Mouse (Mus musculus) adrenal gland, postnatal 25 days (tissue): Measurements from ENCODE around the gene Gm10260. TPM values are rescaled to one million over a fixed set of nuclear protein-coding genes. Genes with fewer than 3 reads are reported as not detected.

Experiments used
- DNase-seq: peaks from one replicate; pipeline ENCODE4 v3.0.0; 2021; ENCODE audit warnings: mixed read lengths
- total RNA-seq: library from RNA; stranded (reverse); gene quantifications from 2 replicates; pipeline ENCODE4 v1.2.3, GENCODE M21; 2021

Gene Gm10260
- total RNA-seq, 1 experiment from 2014 or later = 197 TPM

DNA sequence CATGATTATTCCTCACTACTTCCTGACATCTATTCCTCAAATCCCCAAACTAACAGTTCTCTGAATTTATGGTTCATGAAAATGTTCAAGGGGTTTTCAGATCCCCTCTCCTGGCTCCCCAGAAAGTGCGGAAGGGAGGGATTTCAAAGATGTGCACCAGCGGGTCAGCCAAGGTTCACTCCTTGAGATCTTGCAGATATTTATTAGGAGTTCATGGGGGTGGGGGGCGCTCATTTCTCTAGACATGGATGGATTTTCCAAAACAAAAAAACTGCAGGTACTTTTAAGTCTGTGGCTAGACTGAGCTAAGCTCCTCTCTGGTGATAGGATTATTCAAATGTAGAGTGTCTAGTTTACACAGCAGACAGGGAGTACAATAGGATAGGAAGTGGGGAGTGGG is 8.4 kb upstream of the Gm10260 start:
- no peak for DNase-seq

DNA sequence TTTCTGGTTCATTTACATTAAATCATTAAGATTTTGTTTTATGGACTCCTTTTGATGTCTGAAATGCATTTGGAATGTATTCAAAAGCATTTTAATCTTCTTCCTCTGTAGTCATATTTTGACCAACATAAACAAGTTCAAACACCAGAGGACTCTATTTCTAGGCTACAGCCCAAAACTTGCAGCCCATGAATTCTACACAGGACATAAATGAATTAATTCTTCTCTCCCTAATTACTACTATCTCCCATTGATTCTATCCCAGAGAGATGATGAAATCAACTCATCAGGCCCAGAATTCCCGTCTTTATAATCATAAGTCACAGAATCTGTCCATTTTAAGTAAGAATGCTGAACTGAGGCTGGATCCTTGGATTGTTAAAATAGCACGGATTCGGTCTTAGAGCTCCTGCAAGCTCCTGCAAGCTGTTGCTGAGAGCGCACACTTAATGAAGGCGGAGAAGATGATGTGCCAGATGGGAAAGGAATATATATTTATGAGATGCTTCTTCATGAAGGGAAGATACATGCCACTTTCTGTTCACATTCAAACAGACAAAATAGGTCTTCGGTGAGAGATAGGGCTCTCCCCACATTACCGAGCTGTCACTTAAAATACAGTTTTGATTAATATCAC is 7.7 kb upstream of the Gm10260 start:
- no peak for DNase-seq

DNA sequence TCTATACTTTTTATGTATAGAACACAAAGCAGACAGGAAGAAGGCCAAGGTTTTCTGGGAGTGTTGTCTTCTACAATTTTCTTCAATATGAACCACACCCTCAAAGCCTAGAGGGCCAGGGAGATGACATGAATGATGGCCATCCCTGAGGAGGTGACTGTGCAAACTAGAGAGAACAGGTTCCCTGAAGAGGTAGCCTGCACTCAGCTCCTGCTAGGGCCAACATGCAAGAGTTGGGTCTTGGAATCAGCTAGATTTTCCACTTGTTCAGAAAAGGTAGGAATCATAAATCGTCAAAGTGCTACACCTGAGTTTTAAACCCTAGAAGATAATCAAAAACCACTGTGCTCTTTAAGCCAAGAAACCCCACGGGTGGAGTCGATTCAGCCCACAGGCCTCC is 6.2 kb upstream of the Gm10260 start:
- no peak for DNase-seq

DNA sequence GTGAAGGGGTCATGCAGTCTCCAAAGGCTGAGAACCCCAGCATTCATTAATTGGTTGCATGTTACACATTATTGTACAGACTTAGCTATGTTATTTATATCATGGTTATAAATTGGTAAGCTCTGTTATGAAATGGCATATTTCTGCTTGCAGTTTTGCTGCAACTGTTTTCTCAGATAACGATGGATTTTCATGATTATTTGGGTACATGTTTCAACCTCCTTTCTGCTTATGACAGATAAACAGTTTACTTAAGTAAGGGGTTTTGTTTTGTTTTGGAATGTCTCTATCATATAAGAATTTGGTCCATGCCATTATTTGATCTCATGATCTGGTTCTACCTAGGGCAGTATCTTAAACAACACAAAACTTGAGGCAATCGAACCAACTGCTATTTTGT is 5.5 kb upstream of the Gm10260 start:
- no peak for DNase-seq

DNA sequence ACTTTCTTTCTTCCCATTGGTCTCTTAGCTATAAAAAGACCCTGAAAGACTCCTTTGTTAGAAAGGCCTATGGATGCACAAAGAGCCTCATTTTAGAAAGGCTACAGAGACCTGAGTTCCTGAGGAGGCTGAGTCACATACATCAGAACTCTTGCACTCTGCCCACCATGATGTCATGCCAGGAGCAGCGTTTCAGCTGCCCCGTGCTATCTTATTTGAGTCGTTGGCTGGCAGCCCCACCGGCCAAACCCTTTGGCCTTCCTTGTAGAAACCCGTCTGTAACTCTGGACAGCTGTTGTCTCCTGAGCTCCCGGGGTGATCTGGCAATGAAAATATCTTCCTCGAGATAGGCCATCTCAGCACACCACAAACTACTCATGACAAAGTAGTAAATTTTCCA is 3.6 kb upstream of the Gm10260 start:
- DNase-seq = peak; percentile 29

DNA sequence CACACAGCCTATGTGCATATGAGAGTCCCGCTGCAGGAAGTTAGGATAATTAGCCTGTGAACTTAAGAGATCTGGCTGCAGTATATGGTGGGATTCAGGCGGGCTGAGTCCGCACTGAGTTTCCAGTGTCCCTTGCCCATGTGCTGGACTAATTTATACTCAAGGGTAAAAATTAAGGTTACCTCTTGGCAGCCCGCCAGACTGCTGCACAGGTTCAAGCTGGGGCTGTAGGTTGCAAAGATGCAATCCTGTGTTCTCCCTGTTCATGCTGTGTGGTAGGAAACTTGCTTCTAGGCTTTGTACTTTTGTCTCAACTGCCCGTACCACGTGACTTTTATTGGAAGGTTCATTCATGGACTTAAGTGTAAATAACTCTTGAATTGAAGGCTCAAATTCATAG is 3.0 kb upstream of the Gm10260 start:
- peak; percentile 15 for DNase-seq

DNA sequence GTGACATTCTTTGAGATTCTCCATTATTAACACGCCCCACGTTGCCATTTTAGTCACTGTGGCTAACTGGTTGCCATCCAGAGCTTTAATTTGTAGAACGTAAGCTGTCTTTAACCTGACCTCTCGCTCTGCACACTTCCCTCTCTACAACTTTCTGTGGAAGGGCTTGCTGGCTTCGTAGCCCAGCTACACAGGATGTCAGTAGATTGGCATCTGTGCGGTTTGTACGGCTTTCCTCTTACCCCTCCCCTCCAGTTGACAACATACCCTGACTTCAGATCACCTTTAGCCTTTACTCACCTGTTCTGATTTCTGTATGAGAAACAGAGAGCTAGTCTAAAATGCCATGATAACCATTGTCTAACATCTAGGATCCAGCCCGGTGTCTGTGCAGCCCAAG is 1.7 kb upstream of the Gm10260 start:
- no peak for DNase-seq

DNA sequence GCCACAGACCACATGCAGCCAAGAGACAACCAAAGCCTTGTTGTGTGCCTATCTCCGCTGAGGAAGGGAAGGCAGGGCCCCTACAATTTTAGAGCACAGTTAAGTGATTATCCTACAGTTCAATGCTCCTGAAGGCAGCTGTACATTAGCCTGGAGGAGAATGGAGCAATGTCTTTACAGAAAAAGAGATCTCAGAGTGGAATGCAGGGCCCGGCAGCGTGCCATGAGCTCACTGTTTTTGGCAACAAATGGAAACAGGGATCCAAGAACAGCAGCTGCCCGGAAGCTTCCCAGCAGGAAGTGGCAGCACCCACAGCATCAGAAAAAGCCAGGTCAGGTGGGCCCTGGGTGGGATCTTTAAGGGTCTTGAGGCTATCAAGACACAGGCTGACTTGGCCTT is 3.4 kb downstream of the Gm10260 start:
- DNase-seq = peak; percentile 9

DNA sequence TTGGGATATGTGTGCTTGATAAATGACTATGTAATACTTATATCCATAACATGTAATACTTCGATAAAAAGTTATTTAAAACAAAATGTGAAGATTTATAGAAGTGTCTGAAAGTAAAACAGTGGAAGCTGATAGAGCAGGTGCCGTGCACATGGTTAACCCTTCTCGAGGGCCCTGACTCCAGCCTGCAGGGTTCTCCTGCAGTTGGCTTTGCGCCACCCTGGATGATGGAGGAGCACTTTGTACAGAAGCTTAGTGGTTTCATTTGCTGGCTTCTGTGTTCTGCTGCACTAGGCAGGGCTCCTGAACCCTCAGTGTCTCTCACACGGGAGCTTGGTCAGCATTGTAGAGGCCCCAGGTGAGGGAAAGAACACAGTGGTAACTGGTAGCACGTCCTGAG is 4.3 kb downstream of the Gm10260 start:
- no peak for DNase-seq

DNA sequence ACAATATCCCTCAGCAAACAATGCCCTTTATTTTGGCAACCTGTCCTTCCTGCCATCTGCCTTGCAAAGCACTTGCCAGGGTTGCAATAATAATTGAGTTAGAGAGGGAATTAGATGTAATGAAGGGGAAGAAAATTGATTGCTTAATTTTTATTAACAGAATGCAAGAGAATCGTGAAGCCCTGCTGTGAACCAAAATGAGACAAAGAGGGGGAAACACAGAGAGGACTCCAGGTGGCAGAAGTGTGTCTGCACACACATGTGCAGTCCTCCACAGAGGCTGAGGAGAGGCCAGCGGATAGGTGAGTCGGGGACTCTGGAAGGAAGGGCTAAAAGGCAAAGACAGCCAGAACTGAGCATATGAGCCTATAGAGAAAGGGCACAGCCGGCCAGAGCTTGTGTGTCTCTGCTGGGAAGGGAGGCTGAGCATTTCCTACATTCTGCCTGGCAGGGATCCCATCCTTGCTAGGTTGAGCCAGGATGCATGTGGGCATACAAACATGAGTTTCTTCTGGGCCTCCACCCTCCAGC is 9.5 kb downstream of the Gm10260 start:
- DNase-seq = no peak

DNA sequence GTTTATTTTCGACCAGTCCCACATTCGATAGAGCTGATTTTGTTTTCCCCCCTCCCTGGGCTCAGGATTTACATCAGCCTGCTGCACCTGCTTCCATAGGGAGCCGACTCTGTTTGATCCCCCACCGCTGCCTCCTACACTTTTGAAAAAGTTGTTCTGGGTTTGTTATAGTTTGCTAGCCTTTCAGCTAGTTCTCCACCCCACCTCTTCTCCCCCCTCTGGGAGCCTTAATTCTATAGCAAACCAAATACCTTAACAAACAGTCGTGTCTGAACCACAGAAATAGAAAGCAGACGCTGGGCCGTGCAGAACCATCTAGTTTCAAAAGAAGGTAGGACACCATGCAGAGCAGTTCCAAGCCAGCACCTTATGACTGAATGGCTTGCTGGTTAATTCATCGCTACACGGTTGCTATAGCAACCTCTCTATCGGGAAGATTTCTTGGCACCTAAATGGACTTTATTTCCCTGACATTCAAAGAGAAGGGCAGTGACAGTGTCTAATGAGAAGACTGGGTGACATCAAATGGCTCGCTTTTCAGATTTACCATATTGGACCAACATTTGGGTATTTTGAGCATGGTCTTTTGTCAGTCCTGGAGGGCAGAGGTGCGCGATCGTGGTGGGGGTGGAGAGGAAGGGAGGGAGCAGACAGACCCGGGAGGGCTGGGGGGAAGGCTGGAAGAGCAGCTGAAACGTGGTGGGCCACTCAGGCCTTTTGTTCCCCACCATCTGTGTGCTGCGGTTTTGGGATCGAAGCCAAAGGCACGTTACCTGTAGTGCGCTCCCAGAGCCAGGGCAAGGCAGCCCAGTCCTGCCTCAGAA is 13.2 kb downstream of the Gm10260 start:
- no peak for DNase-seq

DNA sequence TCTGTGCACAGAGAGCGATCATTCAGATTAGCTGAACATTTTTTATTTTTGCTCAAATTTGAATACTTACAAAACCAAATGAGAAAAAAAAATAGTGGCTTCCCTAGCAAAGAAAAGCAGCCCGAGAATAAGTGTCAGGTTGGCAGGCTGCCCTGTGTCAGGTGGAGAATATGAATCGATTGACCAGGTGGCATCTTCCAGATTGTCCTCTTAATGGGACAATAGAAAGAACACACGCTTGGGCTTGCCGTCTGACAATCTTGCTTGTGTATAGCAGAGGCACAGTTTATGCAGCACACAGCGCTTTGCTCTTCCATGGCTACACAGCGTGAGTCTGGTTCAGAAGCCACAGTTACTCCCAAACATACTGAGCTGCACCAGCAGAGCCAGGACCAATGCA is 15.8 kb downstream of the Gm10260 start:
- no peak for DNase-seq

DNA sequence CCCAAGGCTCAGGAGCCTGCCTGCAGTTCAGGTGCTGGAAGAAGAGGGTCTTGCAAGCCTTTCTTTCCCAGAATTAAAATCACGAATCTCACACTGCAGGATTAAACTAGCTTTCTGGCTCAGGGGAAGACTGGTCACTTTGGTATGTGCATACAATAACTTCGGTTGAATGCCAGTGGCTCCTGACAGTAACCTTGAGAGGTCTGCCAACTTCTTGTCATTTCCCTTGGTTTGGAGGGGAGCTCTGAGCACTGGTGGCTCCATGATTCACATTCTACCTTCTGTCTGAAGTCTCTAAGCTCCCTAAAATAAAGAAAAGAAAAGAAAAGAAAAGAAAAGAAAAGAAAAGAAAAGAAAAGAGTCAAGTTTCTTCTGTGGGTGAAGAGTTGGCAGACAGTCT is 16.4 kb downstream of the Gm10260 start:
- no peak for DNase-seq

DNA sequence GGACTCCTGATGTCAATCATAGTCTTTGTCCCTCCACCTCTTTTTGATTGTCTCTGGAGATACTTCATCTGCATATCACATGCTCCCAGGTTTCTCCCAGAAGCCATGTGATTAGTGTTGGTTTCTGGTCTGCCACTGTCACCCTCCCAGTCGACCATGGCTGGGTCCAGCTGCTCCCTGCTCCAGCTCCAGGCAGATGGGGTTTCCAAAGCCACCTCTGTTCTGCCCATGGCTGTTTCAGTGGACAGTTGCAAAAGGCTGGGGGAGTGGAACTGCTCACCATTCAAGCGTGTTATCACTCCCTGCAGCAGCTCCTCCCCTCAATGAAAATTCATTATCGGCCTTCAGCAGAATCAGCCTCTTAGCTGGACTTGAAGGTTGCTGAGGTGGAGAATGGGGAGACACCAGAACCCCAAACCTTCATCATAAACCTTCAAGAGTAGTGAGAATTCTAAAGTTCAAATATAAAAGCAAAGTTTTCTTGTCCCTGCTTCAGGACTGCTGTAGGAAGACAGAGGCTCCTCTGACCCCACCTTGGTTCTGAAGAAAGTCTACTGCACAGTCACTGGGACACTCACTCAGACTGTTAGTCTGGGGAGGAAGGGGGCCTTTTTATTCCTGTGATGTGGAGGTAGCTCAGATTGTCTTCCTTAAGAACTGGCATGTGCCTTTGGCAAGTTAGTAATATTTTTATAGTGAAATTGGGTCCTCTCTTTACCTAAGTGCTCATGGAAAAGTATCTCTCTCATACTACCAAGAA is 17.0 kb downstream of the Gm10260 start:
- no peak for DNase-seq

DNA sequence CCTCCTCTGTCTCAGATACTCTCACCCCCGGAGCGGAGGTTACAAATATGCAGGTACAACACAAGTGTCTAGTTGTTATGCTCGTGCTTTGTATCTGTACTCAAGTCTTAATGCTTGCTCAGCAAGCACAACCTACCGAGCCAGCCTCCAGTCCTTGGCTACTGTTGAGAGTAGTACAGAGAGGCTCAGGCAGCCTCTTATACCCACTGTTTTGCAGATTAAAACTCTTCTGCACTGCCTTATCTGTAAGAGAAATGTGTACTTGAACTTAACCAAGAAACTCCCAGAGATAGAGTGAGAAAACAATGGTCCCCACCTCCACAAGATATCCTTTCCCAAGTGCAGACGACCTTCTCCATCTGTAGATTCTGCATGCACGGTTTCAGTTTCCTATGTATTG is 24.5 kb downstream of the Gm10260 start:
- no peak for DNase-seq

DNA sequence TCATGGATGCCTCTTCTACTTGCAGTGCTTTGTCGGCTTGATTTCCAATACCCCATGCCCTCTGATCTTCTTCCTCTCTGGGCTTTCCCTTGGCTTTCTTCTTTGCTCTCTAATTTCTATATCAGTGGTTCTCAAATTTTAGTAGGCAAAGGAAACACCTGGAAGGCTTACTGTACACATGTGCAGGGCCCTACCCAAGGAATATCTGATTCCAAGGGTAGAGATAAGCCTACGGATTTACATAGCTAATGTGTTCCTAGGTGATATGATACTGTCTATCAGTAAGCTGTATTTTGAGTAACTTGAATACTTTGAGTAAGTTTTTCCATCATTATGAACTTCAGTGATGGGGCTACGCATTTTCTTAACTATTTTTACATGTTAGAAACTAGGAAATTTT is 25.7 kb downstream of the Gm10260 start:
- DNase-seq = no peak

DNA sequence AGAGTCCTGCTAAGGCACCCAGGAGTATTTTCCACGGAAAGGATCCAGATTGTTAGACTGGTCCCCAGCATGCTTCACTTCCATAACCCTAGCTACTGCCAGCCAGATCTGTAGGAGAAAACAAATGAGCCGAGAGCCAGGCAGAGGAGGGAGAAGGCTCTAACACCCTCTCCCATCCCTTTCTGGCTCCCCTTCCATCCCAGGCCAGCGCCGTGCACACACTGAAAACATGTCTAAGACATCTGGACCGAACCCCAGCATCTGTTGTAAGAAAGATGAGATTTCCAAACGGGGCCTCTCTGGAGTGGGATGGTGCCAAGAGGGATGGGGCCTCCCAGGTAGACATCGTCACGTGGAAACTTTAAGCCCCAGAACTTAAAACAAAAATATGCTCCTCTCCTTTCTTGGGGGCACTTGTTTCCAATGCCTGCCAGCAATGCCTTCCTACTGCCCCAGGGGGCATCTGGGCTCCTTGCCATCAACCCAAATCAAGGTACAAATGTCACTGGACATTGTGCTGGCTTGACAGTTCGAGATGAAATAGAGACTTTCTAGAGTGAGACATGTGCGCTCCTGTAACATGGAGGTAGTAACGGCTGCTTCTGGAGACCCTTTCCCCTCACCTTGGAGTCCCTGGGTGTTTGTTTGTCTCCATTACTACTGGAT is 35.1 kb downstream of the Gm10260 start:
- no peak for DNase-seq

DNA sequence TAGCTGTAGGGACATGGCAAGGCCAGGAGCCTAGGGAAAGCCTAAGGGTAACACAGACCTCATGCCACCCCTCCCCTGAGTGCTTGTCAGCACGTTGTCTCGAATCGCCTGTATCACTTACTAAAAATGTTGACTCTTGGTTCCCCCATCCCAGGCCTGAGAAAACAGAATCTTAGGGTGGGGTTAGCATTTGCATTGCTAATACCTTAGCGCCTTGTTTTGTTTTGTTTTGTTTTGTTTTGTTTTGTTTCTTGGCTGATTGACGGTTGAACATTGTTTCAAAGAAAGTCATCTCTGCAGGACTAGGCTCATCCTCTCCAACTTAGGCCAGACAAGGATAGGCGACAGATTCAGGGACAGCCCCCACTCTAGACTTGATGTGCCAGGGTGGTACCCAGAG is 35.9 kb downstream of the Gm10260 start:
- no peak for DNase-seq

DNA sequence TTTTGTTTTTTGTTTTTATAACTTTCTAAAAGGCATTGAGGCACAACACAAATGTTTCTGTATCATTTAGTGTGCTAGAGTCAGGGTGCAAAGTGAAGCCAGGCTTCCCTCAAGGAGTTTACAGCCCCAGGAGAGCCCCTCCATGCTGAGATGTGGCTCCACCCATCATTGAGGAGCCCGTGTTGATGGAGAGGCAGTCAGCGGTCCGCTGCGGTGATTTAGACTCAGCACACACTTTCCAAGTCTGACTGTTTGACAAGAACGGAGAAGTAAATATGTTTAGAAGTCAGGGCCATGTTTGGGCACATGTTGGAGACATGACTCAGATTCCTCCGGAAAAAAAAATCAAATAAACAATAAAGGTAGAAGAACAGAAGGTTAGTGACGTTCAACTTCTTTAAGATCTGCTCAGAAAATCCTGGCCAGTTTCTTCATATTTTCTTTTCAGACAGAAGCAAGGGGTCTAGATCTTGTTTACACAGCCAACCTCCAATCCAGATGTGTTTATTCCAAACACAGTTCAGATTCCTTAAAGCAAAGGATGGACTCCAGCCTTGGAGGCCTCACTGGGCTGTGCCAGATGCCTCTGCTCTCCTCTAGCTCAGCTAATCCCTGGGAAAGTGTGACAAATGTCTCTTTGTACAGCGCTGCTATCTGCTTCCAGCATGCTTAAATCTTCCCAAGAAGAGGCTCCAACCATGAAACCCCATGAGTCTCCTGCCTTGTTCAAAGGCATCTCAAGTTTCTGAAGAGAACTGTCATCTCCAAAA is 47.7 kb downstream of the Gm10260 start:
- no peak for DNase-seq

DNA sequence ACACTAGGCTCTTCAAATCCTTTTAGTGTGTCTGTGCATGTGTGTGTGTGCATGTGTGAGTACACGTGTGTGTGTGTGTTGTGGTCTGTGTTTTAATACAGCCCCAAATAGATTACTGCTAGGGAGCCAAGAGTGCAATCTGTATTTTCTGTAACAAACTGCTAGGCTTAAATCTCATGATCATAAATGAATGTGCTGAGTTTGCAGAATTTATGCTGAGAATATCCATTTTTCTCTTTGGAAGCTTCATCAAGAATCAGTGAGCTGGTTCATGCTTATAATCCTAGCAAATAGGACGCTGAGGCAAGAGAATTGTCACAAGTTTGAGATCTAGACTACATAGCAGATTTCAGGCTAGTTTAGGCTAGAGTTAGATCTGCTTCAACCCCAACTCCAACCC is 48.9 kb downstream of the Gm10260 start:
- no peak for DNase-seq
